Mouse (Mus musculus) small intestine, adult 2 months (tissue): ENCODE data around the gene Arl13b.

ENCODE experiments used
- CTCF ChIP-seq: fragments of 200-500 bp; IDR thresholded peaks from 2 replicates; pipeline ENCODE4 v1.5.1; 2012; ENCODE audit warnings: low read depth, mild to moderate bottlenecking, control low read depth, inconsistent platforms, low read length, moderate library complexity, mixed read lengths; ENCODE audit not compliant: insufficient replicate concordance, insufficient read length; ENCODE audit errors: extremely low read depth
- POLR2A ChIP-seq: fragments of 200-500 bp; IDR thresholded peaks from 2 replicates; pipeline ENCODE4 v1.6.1; 2012; ENCODE audit warnings: low read depth, mild to moderate bottlenecking, control low read depth, inconsistent platforms, low read length, moderate library complexity

DNA sequence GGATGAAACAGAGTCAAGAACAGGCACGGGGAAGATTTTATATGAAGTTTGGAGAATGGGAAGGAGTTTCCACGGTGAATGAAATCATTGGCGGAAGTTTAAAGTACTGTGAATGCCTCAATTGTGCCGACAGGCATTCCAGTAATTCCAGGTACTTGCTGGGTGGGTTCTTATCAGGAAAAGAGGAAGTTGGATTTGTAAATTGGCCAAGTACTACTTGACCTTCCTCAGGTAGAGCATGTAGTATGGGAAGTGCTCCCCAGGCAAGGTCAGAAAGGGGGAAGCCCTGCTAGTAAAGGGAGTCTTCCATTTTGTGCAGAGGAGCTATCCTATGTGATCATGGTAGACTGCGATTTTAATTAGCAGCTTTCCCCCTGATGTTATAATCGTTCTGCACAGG is 91.5 kb downstream of the Arl13b start:
- TF ChIP-seq CTCF (no peak), POLR2A (no peak)
